Mouse (Mus musculus) kidney, embryonic 16.5 days (tissue): ENCODE measurements around the gene Cenpa. TPM values are rescaled to one million over a fixed set of nuclear protein-coding genes. Genes with fewer than 3 reads are reported as not detected.

ENCODE experiments used
- ATAC-seq: fragments of 200-750 bp; cut with Nextera tagmentation; 2 replicates; pipeline ENCODE4 v1.8.0; 2017; ENCODE audit warnings: moderate TSS enrichment; ENCODE audit not compliant: low FRiP score, low TSS enrichment
- H3K27ac ChIP-seq: fragments of 300-500 bp; sonication (generic); 2 replicates; pipeline ENCODE4 v1.5.1; 2014; ENCODE audit warnings: low read length
- H3K27me3 ChIP-seq: fragments of 300-500 bp; sonication (generic); 2 replicates; pipeline ENCODE4 v1.6.1; 2014; ENCODE audit warnings: low read length, control low read depth, mixed read lengths; ENCODE audit not compliant: insufficient read depth
- H3K36me3 ChIP-seq: fragments of 300-500 bp; sonication (generic); 2 replicates; pipeline ENCODE4 v1.6.1; 2014; ENCODE audit warnings: low read length, control low read depth, mixed read lengths; ENCODE audit not compliant: insufficient read depth
- H3K4me1 ChIP-seq: fragments of 300-500 bp; sonication (generic); 2 replicates; pipeline ENCODE4 v1.6.1; 2014; ENCODE audit warnings: low read length, control low read depth, mixed read lengths; ENCODE audit not compliant: insufficient read depth
- H3K4me2 ChIP-seq: fragments of 300-500 bp; sonication (generic); replicated peaks from 2 replicates; pipeline ENCODE4 v1.6.1; 2014; ENCODE audit warnings: low read depth, low read length
- H3K4me3 ChIP-seq: fragments of 300-500 bp; sonication (generic); 2 replicates; pipeline ENCODE4 v1.5.1; 2014; ENCODE audit warnings: mild to moderate bottlenecking, low read length
- H3K9ac ChIP-seq: fragments of 300-500 bp; sonication (generic); replicated peaks from 2 replicates; pipeline ENCODE4 v1.6.1; 2014; ENCODE audit warnings: low read length
- H3K9me3 ChIP-seq: fragments of 300-500 bp; sonication (generic); 2 replicates; pipeline ENCODE4 v1.6.1; 2016; ENCODE audit warnings: low read length, control low read depth
- WGBS: fragments of 180-500 bp; shearing (Covaris S2); extraction: QIAGEN DNeasy Blood & Tissue Kit; methylation state at CpG from one replicate; pipeline ENCODE4 v1.1.7; 2014; 5-methylcytosine and 5-hydroxymethylcytosine counted together
- polyA plus RNA-seq: library from polyadenylated mRNA; unstranded; fragments of >200 nt; fragmentation: Nextera tagmentation; extraction: Ambion mirVana; gene quantifications from 2 replicates; pipeline ENCODE4 v1.2.1, GENCODE M21; 2015

Gene Cenpa
- polyA plus RNA-seq, 1 experiment from 2014 or later, result 266 TPM

GRCm38 (mm10) chr5:30638041-30638440 is 28.5 kb upstream of the Cenpa start:
- Histone ChIP-seq H3K4me1 (no peaks in the 10 kb centered on the region), H3K36me3 (no peaks in the 10 kb centered on the region), H3K9ac (no peak overlapping the region), H3K9me3 (no peaks in the 10 kb centered on the region), H3K27ac (no peak overlapping the region), H3K4me3 (no peak overlapping the region), H3K4me2 (no peak overlapping the region), H3K27me3 (no peaks in the 10 kb centered on the region)
- WGBS, result 2% methylated on average over 6 of the region's 6 CpGs
- peak; percentile 63; the same call in 1 of the 2 replicates for ATAC-seq

- 52% methylated on average over 5 of the region's 5 CpGs for WGBS
Observed at GRCm38 (mm10) chr5:30643477-30644179, 22.9 kb upstream of the Cenpa start.

GRCm38 (mm10) chr5:30646036-30646435 is 20.5 kb upstream of the Cenpa start:
- Histone ChIP-seq H3K9ac (no peak overlapping the region), H3K4me1 (peaks cover 13% of the 10 kb centered on the region), H3K27ac (no peak overlapping the region), H3K27me3 (no peaks in the 10 kb centered on the region), H3K9me3 (no peaks in the 10 kb centered on the region), H3K4me2 (no peak overlapping the region), H3K36me3 (no peaks in the 10 kb centered on the region), H3K4me3 (no peak overlapping the region)
- no peak for ATAC-seq
- 62% methylated on average over 2 of the region's 2 CpGs for WGBS

More at GRCm38 (mm10) chr5:30643477-30644179, 22.9 kb upstream of the Cenpa start:
- H3K27me3 ChIP-seq, result no peaks in the 10 kb centered on the region
- H3K36me3 ChIP-seq, result no peaks in the 10 kb centered on the region
- no peaks in the 10 kb centered on the region for H3K9me3 ChIP-seq
- H3K4me3 ChIP-seq, result no peak overlapping the region
- no peak overlapping the region for H3K9ac ChIP-seq
- H3K27ac ChIP-seq, result no peak overlapping the region
- H3K4me2 ChIP-seq, result no peak overlapping the region
- ATAC-seq, result no peak
- peaks cover 9% of the 10 kb centered on the region for H3K4me1 ChIP-seq

GRCm38 (mm10) chr5:30647396-30647795 is 19.2 kb upstream of the Cenpa start:
- Histone ChIP-seq H3K4me3 (peak overlapping the region; percentile 88), H3K36me3 (0 out of 2 replicates have a peak, but pooled peaks cover 3% of the 10 kb centered on the region), H3K9me3 (no peaks in the 10 kb centered on the region), H3K27me3 (no peaks in the 10 kb centered on the region), H3K27ac (peak overlapping the region; percentile 51; the same call in 1 of the 2 replicates), H3K9ac (peak overlapping the region; percentile 80), H3K4me1 (peaks cover 13% of the 10 kb centered on the region), H3K4me2 (peak overlapping the region; percentile 90)
- ATAC-seq, result no peak
- WGBS, result 17% methylated on average over 9 of the region's 9 CpGs

GRCm38 (mm10) chr5:30647815-30648560 is 18.6 kb upstream of the Cenpa start, which contains the start of gene Slc35f6:
Gene Slc35f6, plus strand, starts transcription at chr5:30647933.
- Histone ChIP-seq H3K4me3 (peak within 1 kb of the TSS; percentile 88), H3K4me2 (peak within 1 kb of the TSS; percentile 90), H3K4me1 (peaks cover 13% of the 10 kb centered on the region), H3K9ac (peak within 1 kb of the TSS; percentile 80), H3K36me3 (0 out of 2 replicates have a peak, but pooled peaks cover 3% of the 10 kb centered on the region), H3K9me3 (no peaks in the 10 kb centered on the region), H3K27ac (peak within 1 kb of the TSS; percentile 51; the same call in 1 of the 2 replicates), H3K27me3 (no peaks in the 10 kb centered on the region)
- under 1% methylated on average over 38 of the region's 38 CpGs for WGBS
- peak; percentile 96 for ATAC-seq

GRCm38 (mm10) chr5:30649558-30649957 is 17.0 kb upstream of the Cenpa start:
- H3K9me3 ChIP-seq, result no peaks in the 10 kb centered on the region
- WGBS, result 64% methylated on average over 4 of the region's 4 CpGs
- H3K27ac ChIP-seq, result no peak overlapping the region
- no peak overlapping the region for H3K9ac ChIP-seq
- ATAC-seq, result no peak
- H3K36me3 ChIP-seq, result 0 out of 2 replicates have a peak, but pooled peaks cover 3% of the 10 kb centered on the region
- H3K4me1 ChIP-seq, result peaks cover 13% of the 10 kb centered on the region
- H3K27me3 ChIP-seq, result no peaks in the 10 kb centered on the region
- no peak overlapping the region for H3K4me2 ChIP-seq
- no peak overlapping the region for H3K4me3 ChIP-seq

- Histone ChIP-seq H3K36me3 (0 out of 2 replicates have a peak, but pooled peaks cover 6% of the 10 kb centered on the region), H3K9me3 (no peaks in the 10 kb centered on the region), H3K4me2 (no peak overlapping the region), H3K27me3 (no peaks in the 10 kb centered on the region), H3K4me3 (no peak overlapping the region), H3K4me1 (peaks cover 13% of the 10 kb centered on the region), H3K9ac (no peak overlapping the region), H3K27ac (no peak overlapping the region)
- ATAC-seq, result no peak
- WGBS, result 85% methylated on average over 3 of the region's 3 CpGs
Observed at GRCm38 (mm10) chr5:30650756-30651155, 15.8 kb upstream of the Cenpa start.

- 95% methylated on average over 3 of the region's 3 CpGs for WGBS
- ATAC-seq, result no peak
- Histone ChIP-seq H3K4me2 (no peak overlapping the region), H3K4me1 (peaks cover 13% of the 10 kb centered on the region), H3K4me3 (no peak overlapping the region), H3K27me3 (no peaks in the 10 kb centered on the region), H3K36me3 (0 out of 2 replicates have a peak, but pooled peaks cover 13% of the 10 kb centered on the region), H3K9me3 (no peaks in the 10 kb centered on the region), H3K9ac (no peak overlapping the region), H3K27ac (no peak overlapping the region)
Observed at GRCm38 (mm10) chr5:30651554-30651953, 15.0 kb upstream of the Cenpa start.

GRCm38 (mm10) chr5:30653246-30653645 is 13.3 kb upstream of the Cenpa start:
- Histone ChIP-seq H3K27ac (no peak overlapping the region), H3K27me3 (no peaks in the 10 kb centered on the region), H3K4me3 (no peak overlapping the region), H3K9ac (no peak overlapping the region), H3K4me2 (no peak overlapping the region), H3K9me3 (no peaks in the 10 kb centered on the region), H3K4me1 (peaks cover 8% of the 10 kb centered on the region), H3K36me3 (peaks cover 24% of the 10 kb centered on the region)
- 86% methylated on average over 6 of the region's 6 CpGs for WGBS
- no peak for ATAC-seq
